Mouse (Mus musculus): Measurements from ENCODE around the gene Gm45717.

Gm45717 gene

DNA sequence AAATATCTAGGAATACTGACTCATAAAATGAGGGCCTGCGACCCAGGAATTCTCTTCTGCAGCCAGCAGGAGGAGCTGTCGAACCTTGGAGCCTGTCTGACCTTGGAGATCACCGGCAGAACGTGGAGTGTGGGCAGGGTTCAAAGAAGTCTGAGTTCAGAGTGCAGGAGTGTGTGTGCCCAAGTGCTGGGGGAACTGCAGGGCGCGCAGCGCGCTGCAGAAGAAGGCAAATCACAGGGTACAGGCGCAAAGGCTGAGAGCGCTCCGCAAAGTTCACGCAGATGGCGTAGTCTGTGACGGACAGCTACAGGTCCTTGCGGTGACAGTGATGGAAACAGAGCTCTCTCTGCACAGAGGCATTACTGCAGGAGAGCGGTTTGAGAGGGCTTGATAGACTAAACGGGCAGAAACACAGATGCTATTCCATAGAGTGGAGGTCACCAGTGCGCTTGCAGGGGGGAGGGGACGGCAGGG is 47.1 kb downstream of the Gm45717 start:
- DNase-seq (ENCODE audit: extremely low read depth, insufficient read length, low spot score): peak; percentile 48

- DNase-seq (ENCODE audit: extremely low read depth, insufficient read length, low spot score): no peak
Observed at GRCm38 (mm10) chr7:140908181-140908580, 47.6 kb downstream of the Gm45717 start.

DNA sequence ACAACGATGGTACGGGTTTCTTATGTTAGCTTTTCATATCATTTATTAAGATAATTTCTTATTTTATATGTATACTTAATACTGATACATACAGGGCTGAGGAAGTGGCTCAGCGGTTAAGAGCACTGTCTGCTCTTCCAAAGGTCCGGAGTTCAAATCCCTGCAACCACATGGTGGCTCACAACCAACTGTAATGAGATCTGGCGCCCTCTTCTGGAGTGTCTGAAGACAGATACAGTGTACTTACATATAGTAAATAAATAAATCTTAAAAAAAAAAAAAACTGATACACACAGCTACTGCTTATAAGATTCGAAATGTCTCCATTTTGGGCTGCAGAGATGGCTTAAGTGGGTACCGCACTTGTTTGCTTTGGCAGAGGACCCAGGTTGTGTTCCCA is 48.0 kb downstream of the Gm45717 start:
- DNase-seq (ENCODE audit: extremely low read depth, insufficient read length, low spot score): no peak

- DNase-seq (ENCODE audit: extremely low read depth, insufficient read length, low spot score): no peak
Observed at GRCm38 (mm10) chr7:140907131-140907530, 48.6 kb downstream of the Gm45717 start.

GRCm38 (mm10) chr7:140905642-140906081 is 50.1 kb downstream of the Gm45717 start:
- DNase-seq (ENCODE audit: extremely low read depth, insufficient read length, low spot score): no peak

- DNase-seq (ENCODE audit: extremely low read depth, insufficient read length, low spot score): peak; percentile 38
Observed at GRCm38 (mm10) chr7:140903212-140903611, 52.5 kb downstream of the Gm45717 start.

DNA sequence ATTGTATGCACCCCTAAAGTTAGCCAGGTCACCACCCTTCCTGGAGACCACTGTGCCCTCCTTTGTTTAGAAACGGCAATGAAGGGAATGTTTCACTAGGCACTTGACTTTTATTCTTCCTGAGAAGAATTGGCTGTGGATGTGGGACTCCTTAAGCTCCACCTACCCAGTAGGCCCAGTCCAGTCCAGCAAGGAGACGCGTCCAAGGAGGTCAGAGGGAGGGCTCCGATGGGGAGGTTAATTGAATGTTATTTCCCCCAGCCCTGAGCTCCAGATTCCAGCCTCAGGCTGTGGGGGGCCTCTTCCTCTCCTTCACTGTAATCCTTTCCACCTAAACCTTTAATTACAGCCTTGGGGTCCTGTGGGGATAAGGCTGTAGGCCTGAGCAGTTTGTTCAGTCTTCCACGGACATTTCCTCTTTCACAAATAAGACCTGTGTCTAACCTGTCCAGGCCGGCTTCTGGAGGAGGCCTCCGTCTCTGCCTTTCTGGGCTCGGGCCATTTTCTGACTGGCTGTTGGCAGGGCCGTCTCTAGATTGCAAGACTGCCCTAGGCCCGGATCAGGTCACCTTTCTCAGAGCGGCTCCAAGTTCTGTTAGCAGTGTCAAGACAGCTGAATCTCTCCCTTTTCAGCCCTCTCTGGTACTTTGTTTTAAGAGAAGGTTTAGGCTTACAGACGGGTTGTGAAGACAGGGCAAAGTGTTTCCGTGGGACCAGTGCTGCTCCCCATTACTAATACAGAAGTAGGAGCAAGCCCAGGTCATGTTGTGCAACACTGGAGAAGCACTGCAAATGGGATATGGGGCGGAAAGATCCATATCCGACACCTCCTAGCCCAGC is 53.5 kb downstream of the Gm45717 start:
- no peak for DNase-seq (ENCODE audit: extremely low read depth, insufficient read length, low spot score)

GRCm38 (mm10) chr7:140900220-140900619 is 55.5 kb downstream of the Gm45717 start, which contains the start of gene Cox8b:
Gene Cox8b (minus strand): TSS chr7:140900446.
- DNase-seq (ENCODE audit: extremely low read depth, insufficient read length, low spot score): no peak

Data from 3134 (cell line).